Mouse (Mus musculus): ENCODE results near the gene Slc8a1. TPM values are rescaled to one million over a fixed set of nuclear protein-coding genes. Genes with fewer than 3 reads are reported as not detected.

Slc8a1 gene
- total RNA-seq, 1 experiment, result 0.71 TPM

DNA sequence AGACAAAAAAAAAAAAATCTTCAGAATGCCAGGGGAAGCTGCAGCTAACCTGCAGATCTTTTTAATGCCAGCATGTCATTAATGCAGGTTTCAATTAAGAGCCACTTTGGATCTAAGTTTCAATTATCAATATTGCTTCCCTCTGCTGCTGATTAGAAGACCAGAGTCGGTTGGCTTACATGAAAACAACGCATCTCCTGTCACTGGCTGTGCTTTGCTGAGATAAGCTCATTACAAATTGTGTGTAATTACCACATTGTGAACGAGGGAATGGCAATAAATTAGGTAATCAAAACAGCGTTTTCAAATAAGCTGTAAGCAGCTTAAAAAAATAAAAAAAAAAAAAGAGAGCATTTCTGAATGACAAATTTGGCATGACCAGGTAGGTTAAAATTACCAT, 258.4 kb downstream of the Slc8a1 start:
- Histone ChIP-seq H3K9ac (ENCODE audit: insufficient read depth, low read depth, low read length, poor library complexity, severe bottlenecking) (no peak overlapping the region), H3K4me1 (ENCODE audit: control insufficient read depth in 2 of 2, insufficient read depth in 2 of 2, low read length in 2 of 2, poor library complexity in 1 of 2) (no peaks in the 10 kb centered on the region), H3K4me3 (ENCODE audit: insufficient read depth in 1 of 2, low read depth in 1 of 2, low read length in 2 of 2, poor library complexity in 1 of 2, severe bottlenecking in 1 of 2) (no peak overlapping the region), H3K27ac (ENCODE audit: insufficient read depth, low read depth, low read length, poor library complexity, severe bottlenecking) (no peak overlapping the region), H3K36me3 (ENCODE audit: control insufficient read depth, insufficient read depth, low read length, poor library complexity, severe bottlenecking) (no peaks in the 10 kb centered on the region), H3K9me3 (ENCODE audit: control insufficient read depth, insufficient read depth, low read depth, low read length) (no peaks in the 10 kb centered on the region)
- no peak for DNase-seq (ENCODE audit: low read depth, low spot score)
- TF ChIP-seq CHD2 (IDR thresholded peaks at IDR 0.05; ENCODE audit: low read depth, low read length) (no peak), HCFC1 (IDR thresholded peaks at IDR 0.05; ENCODE audit: borderline replicate concordance, insufficient read depth, low read length) (no peak), MAFK (IDR thresholded peaks at IDR 0.05; ENCODE audit: insufficient read depth, low read depth, low read length) (no peak), ZC3H11A (IDR thresholded peaks at IDR 0.05; ENCODE audit: borderline replicate concordance, low read depth, low read length) (no peak)
- in situ Hi-C loops (cut with MboI; ENCODE audit: low sequenced_read_pairs in 2 of 2, unreplicated experiment in 2 of 2), result no loop called here

DNA sequence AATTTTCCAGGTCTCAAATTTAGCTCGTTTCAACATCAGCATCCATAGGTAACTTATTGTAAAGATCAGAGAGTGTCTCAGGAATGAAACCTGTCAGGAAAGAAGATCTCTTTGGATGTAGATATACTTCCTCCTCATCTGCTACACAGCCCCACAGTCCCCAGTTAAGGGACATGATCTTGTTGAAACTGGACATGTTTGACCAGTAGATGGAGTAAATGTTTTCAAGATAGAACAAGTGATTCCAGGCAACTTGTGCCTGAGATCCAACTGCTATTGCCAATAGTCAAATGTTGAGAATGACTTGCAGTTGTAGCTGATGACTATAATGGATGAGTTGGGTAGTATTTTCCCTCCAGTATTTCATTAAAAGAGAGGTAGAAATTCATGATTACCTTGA, 260.8 kb downstream of the Slc8a1 start:
- Histone ChIP-seq H3K9ac (ENCODE audit: insufficient read depth, low read depth, low read length, poor library complexity, severe bottlenecking) (no peak overlapping the region), H3K27ac (ENCODE audit: insufficient read depth, low read depth, low read length, poor library complexity, severe bottlenecking) (no peak overlapping the region), H3K4me1 (ENCODE audit: control insufficient read depth in 2 of 2, insufficient read depth in 2 of 2, low read length in 2 of 2, poor library complexity in 1 of 2) (no peaks in the 10 kb centered on the region), H3K4me3 (ENCODE audit: insufficient read depth in 1 of 2, low read depth in 1 of 2, low read length in 2 of 2, poor library complexity in 1 of 2, severe bottlenecking in 1 of 2) (no peak overlapping the region), H3K36me3 (ENCODE audit: control insufficient read depth, insufficient read depth, low read length, poor library complexity, severe bottlenecking) (no peaks in the 10 kb centered on the region), H3K9me3 (ENCODE audit: control insufficient read depth, insufficient read depth, low read depth, low read length) (no peaks in the 10 kb centered on the region)
- in situ Hi-C loops (cut with MboI; ENCODE audit: low sequenced_read_pairs in 2 of 2, unreplicated experiment in 2 of 2), result no loop called here
- no peak for TF ChIP-seq MAFK (IDR thresholded peaks at IDR 0.05; ENCODE audit: insufficient read depth, low read depth, low read length)
- no peak for TF ChIP-seq ZNF384 (IDR thresholded peaks at IDR 0.05; ENCODE audit: low read depth, low read length)
- TF ChIP-seq HCFC1 (IDR thresholded peaks at IDR 0.05; ENCODE audit: borderline replicate concordance, insufficient read depth, low read length), result no peak
- TF ChIP-seq CHD2 (IDR thresholded peaks at IDR 0.05; ENCODE audit: low read depth, low read length), result no peak
- no peak for TF ChIP-seq ZC3H11A (IDR thresholded peaks at IDR 0.05; ENCODE audit: borderline replicate concordance, low read depth, low read length)
- no peak for DNase-seq (ENCODE audit: low read depth, low spot score)

DNA sequence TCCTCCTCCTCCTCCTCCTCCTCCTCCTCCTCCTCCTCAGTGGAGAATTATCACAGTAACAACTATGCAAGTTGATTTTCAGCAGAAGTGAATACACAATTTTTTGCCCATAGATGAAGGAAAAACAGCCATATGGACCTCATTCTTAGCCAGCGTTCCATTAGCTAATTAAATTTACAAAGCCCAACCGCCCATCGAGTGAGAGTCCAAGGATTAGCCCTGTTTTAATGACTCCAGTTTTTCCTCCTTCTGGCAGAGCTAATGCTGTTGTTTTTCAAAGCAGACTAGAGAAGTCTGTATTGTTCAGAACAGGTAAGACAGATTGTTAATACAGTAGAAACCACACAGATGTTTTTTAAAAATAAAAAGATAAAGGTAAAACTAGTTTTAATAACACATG, 264.8 kb downstream of the Slc8a1 start:
- no peak for DNase-seq (ENCODE audit: low read depth, low spot score)
- TF ChIP-seq MAFK (IDR thresholded peaks at IDR 0.05; ENCODE audit: insufficient read depth, low read depth, low read length), result no peak
- no peak for TF ChIP-seq ZC3H11A (IDR thresholded peaks at IDR 0.05; ENCODE audit: borderline replicate concordance, low read depth, low read length)
- TF ChIP-seq CHD2 (IDR thresholded peaks at IDR 0.05; ENCODE audit: low read depth, low read length), result no peak
- TF ChIP-seq HCFC1 (IDR thresholded peaks at IDR 0.05; ENCODE audit: borderline replicate concordance, insufficient read depth, low read length), result no peak
- no peak for TF ChIP-seq ZNF384 (IDR thresholded peaks at IDR 0.05; ENCODE audit: low read depth, low read length)
- H3K9ac ChIP-seq (ENCODE audit: insufficient read depth, low read depth, low read length, poor library complexity, severe bottlenecking), result no peak overlapping the region
- no peak overlapping the region for H3K4me3 ChIP-seq (ENCODE audit: insufficient read depth in 1 of 2, low read depth in 1 of 2, low read length in 2 of 2, poor library complexity in 1 of 2, severe bottlenecking in 1 of 2)
- no peak overlapping the region for H3K27ac ChIP-seq (ENCODE audit: insufficient read depth, low read depth, low read length, poor library complexity, severe bottlenecking)
- no peaks in the 10 kb centered on the region for H3K9me3 ChIP-seq (ENCODE audit: control insufficient read depth, insufficient read depth, low read depth, low read length)
- in situ Hi-C loops (cut with MboI; ENCODE audit: low sequenced_read_pairs in 2 of 2, unreplicated experiment in 2 of 2), result no loop called here
- no peaks in the 10 kb centered on the region for H3K4me1 ChIP-seq (ENCODE audit: control insufficient read depth in 2 of 2, insufficient read depth in 2 of 2, low read length in 2 of 2, poor library complexity in 1 of 2)
- H3K36me3 ChIP-seq (ENCODE audit: control insufficient read depth, insufficient read depth, low read length, poor library complexity, severe bottlenecking), result no peaks in the 10 kb centered on the region

DNA sequence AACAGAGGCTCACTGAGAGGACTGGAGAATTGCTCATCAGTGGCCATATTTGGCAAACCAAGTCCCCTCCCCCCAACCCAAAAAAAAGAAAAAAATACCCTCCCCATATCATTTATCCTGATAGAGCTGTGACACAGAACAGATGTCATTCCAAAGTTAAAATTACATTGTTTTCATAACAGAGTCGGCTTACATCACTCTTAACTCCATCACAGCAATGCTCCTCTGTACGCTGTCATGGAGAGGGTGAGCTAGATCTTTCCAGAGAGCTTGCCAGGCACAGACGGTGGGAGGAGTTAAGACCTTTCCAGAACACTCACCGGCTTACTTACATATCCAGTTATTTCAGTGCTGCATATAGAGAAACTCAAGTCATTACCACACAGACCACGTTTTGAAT, 269.2 kb downstream of the Slc8a1 start:
- no peak for DNase-seq (ENCODE audit: low read depth, low spot score)
- in situ Hi-C loops (cut with MboI; ENCODE audit: low sequenced_read_pairs in 2 of 2, unreplicated experiment in 2 of 2), result no loop called here
- Histone ChIP-seq H3K9ac (ENCODE audit: insufficient read depth, low read depth, low read length, poor library complexity, severe bottlenecking) (no peak overlapping the region), H3K36me3 (ENCODE audit: control insufficient read depth, insufficient read depth, low read length, poor library complexity, severe bottlenecking) (no peaks in the 10 kb centered on the region), H3K9me3 (ENCODE audit: control insufficient read depth, insufficient read depth, low read depth, low read length) (no peaks in the 10 kb centered on the region), H3K4me3 (ENCODE audit: insufficient read depth in 1 of 2, low read depth in 1 of 2, low read length in 2 of 2, poor library complexity in 1 of 2, severe bottlenecking in 1 of 2) (no peak overlapping the region), H3K4me1 (ENCODE audit: control insufficient read depth in 2 of 2, insufficient read depth in 2 of 2, low read length in 2 of 2, poor library complexity in 1 of 2) (no peaks in the 10 kb centered on the region), H3K27ac (ENCODE audit: insufficient read depth, low read depth, low read length, poor library complexity, severe bottlenecking) (no peak overlapping the region)
- TF ChIP-seq ZNF384 (IDR thresholded peaks at IDR 0.05; ENCODE audit: low read depth, low read length) (no peak), CHD2 (IDR thresholded peaks at IDR 0.05; ENCODE audit: low read depth, low read length) (no peak), ZC3H11A (IDR thresholded peaks at IDR 0.05; ENCODE audit: borderline replicate concordance, low read depth, low read length) (no peak), MAFK (IDR thresholded peaks at IDR 0.05; ENCODE audit: insufficient read depth, low read depth, low read length) (no peak), HCFC1 (IDR thresholded peaks at IDR 0.05; ENCODE audit: borderline replicate concordance, insufficient read depth, low read length) (no peak)

DNA sequence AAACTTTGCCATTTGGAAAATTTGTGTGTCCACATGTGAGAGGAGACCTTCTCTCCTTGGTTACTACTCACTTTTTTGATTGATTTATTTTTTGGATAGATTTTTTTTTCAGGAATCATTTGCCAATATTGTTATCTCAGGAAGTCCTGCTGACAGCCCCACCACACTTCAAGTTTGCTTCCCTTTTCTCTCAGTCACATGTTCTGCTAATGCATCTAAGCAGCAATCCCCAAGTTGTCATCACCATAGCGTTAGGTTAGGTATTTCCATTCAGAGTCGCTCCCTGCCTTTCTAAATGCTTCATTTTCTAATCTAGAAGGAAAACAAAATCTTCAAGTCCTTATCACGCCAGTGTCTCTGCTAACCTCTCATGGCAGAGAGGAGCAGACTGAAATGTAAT, 278.8 kb downstream of the Slc8a1 start:
- Histone ChIP-seq H3K4me3 (ENCODE audit: insufficient read depth in 1 of 2, low read depth in 1 of 2, low read length in 2 of 2, poor library complexity in 1 of 2, severe bottlenecking in 1 of 2) (no peak overlapping the region), H3K27ac (ENCODE audit: insufficient read depth, low read depth, low read length, poor library complexity, severe bottlenecking) (no peak overlapping the region), H3K9ac (ENCODE audit: insufficient read depth, low read depth, low read length, poor library complexity, severe bottlenecking) (no peak overlapping the region), H3K36me3 (ENCODE audit: control insufficient read depth, insufficient read depth, low read length, poor library complexity, severe bottlenecking) (no peaks in the 10 kb centered on the region), H3K4me1 (ENCODE audit: control insufficient read depth in 2 of 2, insufficient read depth in 2 of 2, low read length in 2 of 2, poor library complexity in 1 of 2) (no peaks in the 10 kb centered on the region), H3K9me3 (ENCODE audit: control insufficient read depth, insufficient read depth, low read depth, low read length) (no peaks in the 10 kb centered on the region)
- DNase-seq (ENCODE audit: low read depth, low spot score), result no peak
- in situ Hi-C loops (cut with MboI; ENCODE audit: low sequenced_read_pairs in 2 of 2, unreplicated experiment in 2 of 2), result no loop called here
- TF ChIP-seq ZNF384 (IDR thresholded peaks at IDR 0.05; ENCODE audit: low read depth, low read length), result no peak
- TF ChIP-seq HCFC1 (IDR thresholded peaks at IDR 0.05; ENCODE audit: borderline replicate concordance, insufficient read depth, low read length), result no peak
- TF ChIP-seq ZC3H11A (IDR thresholded peaks at IDR 0.05; ENCODE audit: borderline replicate concordance, low read depth, low read length), result no peak
- TF ChIP-seq MAFK (IDR thresholded peaks at IDR 0.05; ENCODE audit: insufficient read depth, low read depth, low read length), result no peak
- TF ChIP-seq CHD2 (IDR thresholded peaks at IDR 0.05; ENCODE audit: low read depth, low read length), result no peak

All from ES-E14 (cell line).